In the genomic region with DNA sequence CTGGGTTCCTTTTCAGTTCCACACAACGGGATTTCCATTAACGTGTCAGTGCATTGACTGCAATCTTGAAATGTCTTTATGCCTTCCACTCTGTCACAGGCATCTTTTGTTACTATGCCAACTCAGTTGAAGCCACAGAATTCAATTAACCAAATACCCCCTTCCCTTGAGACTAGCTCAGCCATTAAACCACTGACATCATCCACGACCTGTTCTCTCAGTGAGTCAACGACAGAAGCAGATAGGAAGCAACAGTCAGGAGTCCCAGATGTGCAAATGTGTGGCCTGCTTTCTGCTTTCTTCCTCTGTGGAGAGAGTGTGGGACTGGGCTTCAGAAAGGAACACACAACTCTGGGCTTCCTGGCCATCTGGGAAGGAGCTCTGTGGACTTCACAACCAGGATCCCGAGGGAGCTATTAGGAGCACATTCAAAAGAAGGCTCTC, we compare ENCODE assay signal across 13 mouse cellular contexts. TPM values are rescaled to one million over a fixed set of nuclear protein-coding genes. Genes with fewer than 3 reads are reported as not detected.
DNase-seq lines count a peak whose midpoint lies in the region; ATAC-seq and TF ChIP-seq lines count a peak whose summit lies in the region.
"Had no signal": no experiment of that assay in that cellular context is flagged by ENCODE, and none has a peak within 500 bp of the region (broad histone marks: within the 10 kb centered on the region; RNA-seq: fewer than 3 reads in every experiment).

No protein-coding gene starts in this region.

- no peak for TF ChIP-seq CTCF in bone marrow, adult 2 months (IDR thresholded peaks at IDR 0.05; ENCODE audit: control insufficient read depth, insufficient read depth, low read length)

- no peak overlapping the region for H3K9ac ChIP-seq in forebrain, embryonic 14.5 days (ENCODE audit: low read length)
- H3K9ac ChIP-seq in forebrain, embryonic 11.5 days (ENCODE audit: low read length), result no peak overlapping the region
- no peak overlapping the region for H3K9ac ChIP-seq in midbrain, embryonic 14.5 days (replicated peaks; ENCODE audit: low read length)
- H3K9ac ChIP-seq in midbrain, embryonic 11.5 days (ENCODE audit: low read length), result no peak overlapping the region
- H3K9ac ChIP-seq: liver, embryonic 12.5 days had no signal

- H3K4me2 ChIP-seq in forebrain, embryonic 14.5 days (ENCODE audit: low read length), result no peak overlapping the region
- no peak overlapping the region for H3K4me2 ChIP-seq in forebrain, embryonic 11.5 days (ENCODE audit: low read depth, low read length, severe bottlenecking)
- no peak overlapping the region for H3K4me2 ChIP-seq in midbrain, embryonic 14.5 days (ENCODE audit: low read length)
- H3K4me2 ChIP-seq in midbrain, embryonic 11.5 days, result no peak overlapping the region
- H3K4me2 ChIP-seq: liver, embryonic 12.5 days had no signal

- H3K36me3 ChIP-seq in forebrain, embryonic 14.5 days (ENCODE audit: control insufficient read depth, insufficient read depth, low read length), result no peaks in the 10 kb centered on the region
- H3K36me3 ChIP-seq in forebrain, embryonic 11.5 days (ENCODE audit: control insufficient read depth, insufficient read depth, low read length), result no peaks in the 10 kb centered on the region
- H3K36me3 ChIP-seq in midbrain, embryonic 14.5 days (ENCODE audit: control insufficient read depth, insufficient read depth, low read length), result no peaks in the 10 kb centered on the region
- no peaks in the 10 kb centered on the region for H3K36me3 ChIP-seq in midbrain, embryonic 11.5 days (ENCODE audit: control insufficient read depth, insufficient read depth, low read length)
- H3K36me3 ChIP-seq: liver, embryonic 12.5 days had no signal

- no peak for TF ChIP-seq POLR2A in bone marrow, adult 2 months (IDR thresholded peaks at IDR 0.05; ENCODE audit: borderline replicate concordance, control insufficient read depth, low read depth, low read length)

- no peaks in the 10 kb centered on the region for H3K27me3 ChIP-seq in forebrain, embryonic 14.5 days (replicated peaks; ENCODE audit: control insufficient read depth, insufficient read depth, low read length)
- H3K27me3 ChIP-seq in forebrain, embryonic 11.5 days (ENCODE audit: control insufficient read depth, insufficient read depth, low read length), result no peaks in the 10 kb centered on the region
- no peaks in the 10 kb centered on the region for H3K27me3 ChIP-seq in midbrain, embryonic 14.5 days (ENCODE audit: control insufficient read depth, insufficient read depth, low read length)
- H3K27me3 ChIP-seq in midbrain, embryonic 11.5 days (ENCODE audit: control insufficient read depth, insufficient read depth, low read length), result no peaks in the 10 kb centered on the region
- H3K27me3 ChIP-seq: liver, embryonic 12.5 days; megakaryocyte, embryonic 14.5 days had no signal

- no peaks in the 10 kb centered on the region for H3K4me1 ChIP-seq in forebrain, embryonic 14.5 days (ENCODE audit: control insufficient read depth, insufficient read depth, low read length)
- H3K4me1 ChIP-seq in forebrain, embryonic 11.5 days (replicated peaks; ENCODE audit: control insufficient read depth, insufficient read depth, low read length), result no peaks in the 10 kb centered on the region
- no peaks in the 10 kb centered on the region for H3K4me1 ChIP-seq in midbrain, embryonic 14.5 days (ENCODE audit: control insufficient read depth, insufficient read depth, low read length)
- no peaks in the 10 kb centered on the region for H3K4me1 ChIP-seq in midbrain, embryonic 11.5 days (ENCODE audit: control insufficient read depth, insufficient read depth, low read length)
- H3K4me1 ChIP-seq in bone marrow, adult 2 months (ENCODE audit: control insufficient read depth, insufficient read depth, low read length), result no peaks in the 10 kb centered on the region
- H3K4me1 ChIP-seq: liver, embryonic 12.5 days had no signal

- ATAC-seq in forebrain, embryonic 14.5 days, result no peak
- no peak for ATAC-seq in forebrain, embryonic 11.5 days (replicated peaks; ENCODE audit: low FRiP score)
- no peak for ATAC-seq in midbrain, embryonic 14.5 days (ENCODE audit: low FRiP score, low TSS enrichment)
- ATAC-seq in midbrain, embryonic 11.5 days (ENCODE audit: low FRiP score), result no peak
- peak; percentile 71; the same call in 1 of the 2 replicates for ATAC-seq in neutrophil, adult 5-6 weeks (ENCODE audit: extremely low read depth, insufficient number of reproducible peaks, low FRiP score, poor library complexity, severe bottlenecking)
- ATAC-seq: liver, embryonic 12.5 days had no signal

- 48% methylated on average over 5 of the region's 5 CpGs for WGBS in forebrain, embryonic 14.5 days
- 65% methylated on average over 5 of the region's 5 CpGs for WGBS in forebrain, embryonic 11.5 days
- 34% methylated on average over 5 of the region's 5 CpGs for WGBS in midbrain, embryonic 14.5 days
- 60% methylated on average over 5 of the region's 5 CpGs for WGBS in midbrain, embryonic 11.5 days
- WGBS in bone marrow, adult 2 months, result 67% methylated on average over 5 of the region's 5 CpGs

- DNase-seq in forebrain, embryonic 14.5 days (ENCODE audit: low spot score), result peak; percentile 46
- DNase-seq in forebrain, embryonic 11.5 days (ENCODE audit: low spot score), result no peak
- peak; percentile 41 for DNase-seq in midbrain, embryonic 14.5 days
- DNase-seq in midbrain, embryonic 11.5 days (ENCODE audit: low spot score, missing footprints), result no peak
- no peak for DNase-seq in right cerebral cortex, postnatal 25 days
- DNase-seq in cerebellum, adult 11 months, result no peak
- DNase-seq: cerebellum, adult 9-11 months; layer of hippocampus, postnatal 36 days had no signal

- H3K9me3 ChIP-seq in forebrain, embryonic 14.5 days (replicated peaks; ENCODE audit: control insufficient read depth, low read length), result no peaks in the 10 kb centered on the region
- no peaks in the 10 kb centered on the region for H3K9me3 ChIP-seq in forebrain, embryonic 11.5 days (ENCODE audit: control insufficient read depth, low read length)
- no peaks in the 10 kb centered on the region for H3K9me3 ChIP-seq in midbrain, embryonic 14.5 days (ENCODE audit: control insufficient read depth, low read length)
- no peaks in the 10 kb centered on the region for H3K9me3 ChIP-seq in midbrain, embryonic 11.5 days (ENCODE audit: control insufficient read depth, low read length)
- H3K9me3 ChIP-seq: liver, embryonic 12.5 days had no signal

- H3K27ac ChIP-seq in forebrain, embryonic 14.5 days (ENCODE audit: low read depth, low read length), result no peak overlapping the region
- no peak overlapping the region for H3K27ac ChIP-seq in forebrain, embryonic 11.5 days (ENCODE audit: low read depth, low read length)
- no peak overlapping the region for H3K27ac ChIP-seq in midbrain, embryonic 14.5 days (replicated peaks; ENCODE audit: low read depth, low read length)
- H3K27ac ChIP-seq in midbrain, embryonic 11.5 days (ENCODE audit: low read depth, low read length), result no peak overlapping the region
- peak overlapping the region; percentile 17; the same call in 1 of the 2 replicates for H3K27ac ChIP-seq in bone marrow, adult 2 months (ENCODE audit: control insufficient read depth, insufficient read depth, low read depth, low read length, poor library complexity)
- H3K27ac ChIP-seq: liver, embryonic 12.5 days had no signal

- no peak overlapping the region for H3K4me3 ChIP-seq in forebrain, embryonic 14.5 days (ENCODE audit: low read depth, low read length)
- H3K4me3 ChIP-seq in forebrain, embryonic 11.5 days (ENCODE audit: low read depth, low read length), result no peak overlapping the region
- H3K4me3 ChIP-seq in midbrain, embryonic 14.5 days (replicated peaks; ENCODE audit: low read depth, low read length), result no peak overlapping the region
- H3K4me3 ChIP-seq in midbrain, embryonic 11.5 days (ENCODE audit: low read depth, low read length), result no peak overlapping the region
- no peak overlapping the region for H3K4me3 ChIP-seq in bone marrow, adult 2 months (replicated peaks; ENCODE audit: control insufficient read depth, low read depth, low read length)
- H3K4me3 ChIP-seq: erythroblast, embryonic 14.5 days; liver, embryonic 12.5 days had no signal

RNA-seq across cellular contexts. Expression of a gene that starts 46.0 kb away (rescaled TPM):
- polyA plus RNA-seq in forebrain, embryonic 14.5 days (2014; fragmentation: Nextera tagmentation; extraction: Ambion mirVana), result 1,318 and 1,340 TPM in 2 replicates
- polyA plus RNA-seq in forebrain, embryonic 11.5 days (2014; fragmentation: Nextera tagmentation; extraction: Ambion mirVana), result 1,096 and 1,151 TPM in 2 replicates
- polyA plus RNA-seq in midbrain, embryonic 14.5 days (2014; fragmentation: Nextera tagmentation; extraction: Ambion mirVana), result 1,283 and 1,390 TPM in 2 replicates
- polyA plus RNA-seq in midbrain, embryonic 11.5 days (2014; fragmentation: Nextera tagmentation; extraction: Ambion mirVana), result 1,296 and 1,418 TPM in 2 replicates
- polyA plus RNA-seq in bone marrow, adult 2 months (2011; ENCODE audit: insufficient read depth, insufficient read length, low replicate concordance, missing spikeins), result 42.3 and 84.6 TPM in 2 replicates
- 93.1 and 98.3 TPM in 2 replicates for total RNA-seq in neutrophil, adult 5-6 weeks (2017)

Comparison
In these comparisons a context has a peak if more than half of its experiments do, and no peak if none do; other contexts are left out.
1. DNase-seq: peak in forebrain, embryonic 14.5 days (single experiment) and midbrain, embryonic 14.5 days (single experiment); none in forebrain, embryonic 11.5 days (single experiment), midbrain, embryonic 11.5 days (single experiment), right cerebral cortex, postnatal 25 days (single experiment) and cerebellum, adult 11 months (single experiment).
2. RNA of a gene that starts 46.0 kb away (polyA plus RNA-seq): 1,283 to 1,390 TPM in midbrain, embryonic 14.5 days, 1,318 to 1,340 TPM in forebrain, embryonic 14.5 days, 1,296 to 1,418 TPM in midbrain, embryonic 11.5 days and 1,096 to 1,151 TPM in forebrain, embryonic 11.5 days; 42.3 to 84.6 TPM in bone marrow, adult 2 months; every median in the first group is over 10 times any median in the second.